Mouse (Mus musculus): Measurements from ENCODE around the gene Sgk2.

GRCm38 (mm10) chr2:163016916-163017743, 30.0 kb downstream of the Sgk2 start, which contains the start of gene Ift52:
- TF ChIP-seq GATA1 (IDR thresholded peaks at IDR 0.05; ENCODE audit: borderline replicate concordance, low read length) (no peak), CTCF (IDR thresholded peaks at IDR 0.05; ENCODE audit: low read depth, low read length) (no peak), POLR2AphosphoS5 (IDR thresholded peaks at IDR 0.05; ENCODE audit: insufficient replicate concordance, low read depth, low read length) (no peak), GATA2 (IDR thresholded peaks at IDR 0.05; ENCODE audit: borderline replicate concordance, low read depth, low read length) (no peak)
